Mouse (Mus musculus): ENCODE data around the gene Rpgrip1.
"Not testable (repeated sequence)": the region's sequence is repeated elsewhere in the genome, so short reads cannot be mapped to it uniquely, and the experiment has no call there.

Gene Rpgrip1

GRCm38 (mm10) chr14:52110346-52110745, at the start of gene Rpgrip1:
Rpgrip1 (plus strand) TSS chr14:52110704.
- in situ Hi-C loops (cut with MboI; ENCODE audit: low sequenced_read_pairs): no loop called here

DNA sequence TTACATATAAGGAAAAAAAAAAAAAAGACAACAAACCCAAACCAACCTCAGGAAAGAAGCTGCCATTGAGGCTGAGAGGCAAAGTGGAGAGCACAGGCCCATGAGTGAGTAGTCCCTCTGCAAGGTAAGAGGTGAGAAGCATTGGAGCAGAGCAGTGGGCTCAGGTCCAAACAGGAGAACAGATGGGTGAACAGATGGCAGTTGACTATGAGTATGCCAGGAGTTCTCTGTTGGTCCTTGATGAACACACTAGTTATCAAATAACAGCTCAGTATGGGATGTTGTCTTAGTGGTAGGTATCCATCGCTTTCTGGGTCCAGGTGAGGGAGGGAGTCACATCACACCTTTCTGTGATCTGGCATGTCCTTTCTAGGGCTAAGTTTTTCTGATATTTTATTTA, 49.7 kb upstream of the Rpgrip1 start:
- in situ Hi-C loops (cut with MboI; ENCODE audit: low sequenced_read_pairs): no loop called here

GRCm38 (mm10) chr14:52061798-52062197, 48.7 kb upstream of the Rpgrip1 start:
- in situ Hi-C loops (cut with MboI; ENCODE audit: low sequenced_read_pairs): no loop called here

GRCm38 (mm10) chr14:52066135-52066534, 44.4 kb upstream of the Rpgrip1 start:
- in situ Hi-C loops (cut with MboI; ENCODE audit: low sequenced_read_pairs): no loop called here

DNA sequence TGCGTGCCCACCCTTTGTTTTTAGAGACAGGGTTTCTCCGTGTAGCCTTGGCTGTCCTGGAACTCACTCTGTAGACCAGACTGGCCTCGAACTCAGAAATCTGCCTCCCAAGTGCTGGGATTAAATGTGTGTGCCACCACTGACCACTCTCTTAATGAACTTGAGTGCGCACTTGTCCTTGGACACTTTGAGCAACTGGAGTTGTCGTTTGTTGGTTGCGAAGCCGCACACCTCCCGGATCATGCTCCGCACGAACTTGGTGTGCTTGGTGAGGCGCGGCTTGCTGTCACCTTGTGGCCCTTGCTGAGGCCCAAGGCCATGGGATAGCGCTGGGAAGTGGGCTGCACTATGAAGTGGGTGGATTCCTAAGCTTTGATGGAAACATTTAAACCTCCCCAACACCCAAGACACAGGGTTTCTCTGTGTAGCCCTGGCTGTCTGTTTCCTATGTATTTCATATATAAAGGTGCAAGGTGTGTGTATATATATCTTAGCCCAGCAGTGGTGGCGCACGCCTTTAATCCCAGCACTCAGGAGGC, 38.8 kb upstream of the Rpgrip1 start:
- in situ Hi-C loops (cut with MboI; ENCODE audit: low sequenced_read_pairs): no loop called here

GRCm38 (mm10) chr14:52083083-52083482, 27.4 kb upstream of the Rpgrip1 start:
- in situ Hi-C loops (cut with MboI; ENCODE audit: low sequenced_read_pairs): no loop called here

- in situ Hi-C loops (cut with MboI; ENCODE audit: low sequenced_read_pairs): no loop called here
Observed at GRCm38 (mm10) chr14:52094533-52094932, 16.0 kb upstream of the Rpgrip1 start.

DNA sequence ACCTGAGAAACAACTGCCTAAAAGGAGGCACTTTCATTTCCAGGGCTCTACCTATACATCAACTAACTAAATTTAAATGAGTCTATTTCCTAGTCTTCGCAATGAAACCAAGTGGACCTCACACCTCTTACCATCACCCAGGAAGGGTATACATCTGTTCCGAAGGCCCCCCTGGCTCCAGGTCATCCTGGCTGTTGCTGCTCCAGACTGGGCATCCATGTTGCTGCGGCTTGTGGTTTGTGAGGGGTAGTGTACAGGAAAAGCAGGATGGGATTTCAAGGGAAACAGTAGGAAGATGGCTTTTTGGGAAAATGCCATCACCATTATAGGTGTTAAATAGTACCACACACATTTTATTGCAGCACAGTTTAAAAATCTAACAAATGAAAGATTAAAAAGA, 13.3 kb upstream of the Rpgrip1 start:
- in situ Hi-C loops (cut with MboI; ENCODE audit: low sequenced_read_pairs): not testable (repeated sequence)

DNA sequence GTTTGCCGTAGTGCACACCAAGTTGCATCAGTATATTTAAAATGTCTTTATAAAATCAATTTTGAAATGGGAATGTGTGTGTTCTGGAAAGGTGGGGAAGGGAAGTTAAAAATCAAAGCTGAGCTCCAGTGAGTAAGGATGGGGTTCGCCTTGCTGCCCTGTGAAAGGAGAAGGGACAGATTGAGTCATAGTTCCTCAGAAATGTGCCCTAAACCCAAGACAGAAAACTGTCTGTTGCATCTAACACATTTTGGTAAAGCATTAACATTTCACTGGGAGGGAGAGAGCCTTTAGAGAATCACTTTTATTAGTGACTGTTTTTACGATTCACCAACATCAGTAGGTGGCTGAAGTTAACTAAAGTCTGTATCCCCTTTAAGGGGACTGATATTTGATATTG, 12.1 kb upstream of the Rpgrip1 start:
- in situ Hi-C loops (cut with MboI; ENCODE audit: low sequenced_read_pairs): not testable (repeated sequence)

- in situ Hi-C loops (cut with MboI; ENCODE audit: low sequenced_read_pairs): no loop called here
Observed at GRCm38 (mm10) chr14:52099563-52099962, 10.9 kb upstream of the Rpgrip1 start.

- in situ Hi-C loops (cut with MboI; ENCODE audit: low sequenced_read_pairs): no loop called here
Observed at GRCm38 (mm10) chr14:52100170-52100960, 10.1 kb upstream of the Rpgrip1 start.

- in situ Hi-C loops (cut with MboI; ENCODE audit: low sequenced_read_pairs): no loop called here
Observed at GRCm38 (mm10) chr14:52101285-52102157, 9.0 kb upstream of the Rpgrip1 start.

GRCm38 (mm10) chr14:52103474-52103855, 7.0 kb upstream of the Rpgrip1 start:
- in situ Hi-C loops (cut with MboI; ENCODE audit: low sequenced_read_pairs): no loop called here

DNA sequence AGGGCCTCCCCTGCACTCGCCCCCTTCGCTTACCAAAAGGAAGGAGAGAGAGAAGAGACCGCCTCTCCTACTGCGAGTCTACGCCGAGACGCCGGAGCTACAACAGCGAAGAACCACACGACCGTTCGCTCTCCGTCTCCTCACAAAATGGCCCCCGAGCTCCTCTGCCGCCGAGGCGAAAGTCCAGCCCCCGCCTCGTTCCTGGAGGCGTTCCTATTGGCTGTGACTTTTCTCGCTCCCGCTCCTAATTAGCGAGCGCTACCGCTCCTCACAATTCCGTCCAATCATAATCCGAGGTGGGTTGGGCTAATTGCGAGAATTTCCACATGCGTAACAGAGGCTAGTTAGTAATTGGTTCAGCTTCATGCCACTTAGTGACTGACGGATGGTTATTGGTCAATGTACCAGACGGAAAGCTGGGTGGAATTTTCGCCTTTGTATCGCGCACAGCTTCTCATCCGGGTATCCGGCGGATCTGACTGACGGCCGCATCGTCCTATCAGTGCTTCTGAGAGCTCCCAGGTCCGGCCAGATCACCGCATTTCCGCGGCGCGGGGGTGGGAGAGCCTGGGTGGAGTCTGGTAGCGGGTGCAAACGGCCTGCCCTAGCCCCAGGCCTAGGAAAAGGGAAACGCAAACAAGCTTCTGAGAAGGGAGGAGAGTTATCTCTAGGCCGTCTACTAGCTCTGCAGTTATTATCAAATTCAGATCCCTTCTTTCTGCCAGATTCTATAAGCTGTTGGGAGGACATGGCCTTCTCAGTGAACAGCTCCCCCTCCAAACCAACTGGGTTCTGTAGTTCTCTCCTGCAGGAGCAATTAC, 6.4 kb upstream of the Rpgrip1 start, which contains the start of gene Hnrnpc:
TSS of gene Hnrnpc (minus strand) at position 173 of the 821 bp plus-strand sequence.
- in situ Hi-C loops (cut with MboI; ENCODE audit: low sequenced_read_pairs): no loop called here

GRCm38 (mm10) chr14:52104677-52105285, 5.7 kb upstream of the Rpgrip1 start:
- in situ Hi-C loops (cut with MboI; ENCODE audit: low sequenced_read_pairs): no loop called here

- in situ Hi-C loops (cut with MboI; ENCODE audit: low sequenced_read_pairs): no loop called here
Observed at GRCm38 (mm10) chr14:52105308-52105707, 5.2 kb upstream of the Rpgrip1 start.

GRCm38 (mm10) chr14:52106741-52107140, 3.8 kb upstream of the Rpgrip1 start:
- in situ Hi-C loops (cut with MboI; ENCODE audit: low sequenced_read_pairs): no loop called here

DNA sequence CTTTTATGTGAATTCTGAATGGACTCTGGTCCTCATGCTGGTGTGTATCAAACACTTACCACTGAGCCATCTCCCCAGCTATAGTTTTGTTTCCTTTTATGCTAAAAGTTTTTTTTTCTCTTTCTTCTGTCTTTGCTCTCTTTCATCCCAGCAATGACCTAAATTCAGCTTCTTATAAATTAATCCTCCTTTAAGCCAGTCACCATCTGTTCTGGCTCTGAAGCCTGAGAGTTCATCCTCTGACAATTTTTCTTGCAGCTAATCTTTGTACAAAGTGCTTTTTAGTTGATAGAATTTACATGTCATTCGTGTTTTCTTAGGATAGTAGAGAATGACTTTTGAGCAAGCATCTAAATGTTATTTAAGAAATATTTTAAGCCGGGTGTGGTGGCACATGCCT, 2.5 kb upstream of the Rpgrip1 start:
- in situ Hi-C loops (cut with MboI; ENCODE audit: low sequenced_read_pairs): no loop called here

DNA sequence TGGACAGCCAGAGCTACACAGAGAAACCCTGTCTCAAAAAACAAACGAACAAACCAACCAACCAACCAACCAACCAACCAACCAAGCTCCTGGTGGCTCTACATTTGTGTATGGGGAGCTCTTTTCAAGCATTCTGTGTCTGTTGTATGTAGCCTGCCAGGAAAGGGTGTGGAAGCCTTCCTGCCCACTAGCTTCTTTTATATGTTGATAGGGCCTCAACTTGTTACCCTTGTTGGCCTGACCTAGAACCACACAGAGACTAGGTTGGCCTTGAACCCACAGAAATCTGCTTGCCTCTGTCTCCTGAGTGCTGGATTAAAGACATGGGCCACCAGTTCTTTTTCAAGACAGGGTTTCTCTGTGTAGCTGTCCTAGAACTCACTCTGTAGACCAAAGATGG, 3.6 kb downstream of the Rpgrip1 start:
- in situ Hi-C loops (cut with MboI; ENCODE audit: low sequenced_read_pairs): no loop called here

GRCm38 (mm10) chr14:52117241-52117640, 6.7 kb downstream of the Rpgrip1 start:
- in situ Hi-C loops (cut with MboI; ENCODE audit: low sequenced_read_pairs): no loop called here

Measured in CH12F3 (cell line).